Mouse (Mus musculus) C2C12 (cell line): ENCODE measurements around the gene Hoxd3. TPM values are rescaled to one million over a fixed set of nuclear protein-coding genes. Genes with fewer than 3 reads are reported as not detected.

ENCODE experiments used
- H3K27me3 ChIP-seq: one replicate; pipeline ENCODE4 v1.6.1; 2011; ENCODE audit not compliant: control insufficient read depth, insufficient read depth, insufficient read length
- H3K36me3 ChIP-seq: one replicate; pipeline ENCODE4 v1.6.1; 2011; ENCODE audit not compliant: control insufficient read depth, insufficient read depth
- H3K4me3 ChIP-seq: one replicate; pipeline ENCODE4 v1.5.1; 2011; ENCODE audit warnings: mild to moderate bottlenecking, control low read depth; ENCODE audit not compliant: poor library complexity, insufficient read depth, severe bottlenecking
- H3K79me2 ChIP-seq: one replicate; pipeline ENCODE4 v1.6.1; 2011; ENCODE audit not compliant: control insufficient read depth, insufficient read depth
- H3K79me3 ChIP-seq: one replicate; pipeline ENCODE4 v1.6.1; 2011; ENCODE audit warnings: low read depth, control low read depth
- H3ac ChIP-seq: one replicate; pipeline ENCODE3; 2011; ENCODE audit warnings: low read depth; ENCODE audit not compliant: control insufficient read depth, insufficient read length
- CEBPB ChIP-seq: IDR thresholded peaks from one replicate; pipeline ENCODE4 v1.6.1; 2011; ENCODE audit warnings: low read depth, mild to moderate bottlenecking, control low read depth, moderate library complexity
- CTCF ChIP-seq: IDR thresholded peaks from one replicate; pipeline ENCODE4 v1.5.1; 2011; ENCODE audit not compliant: control insufficient read depth, insufficient read depth, insufficient read length
- FOSL1 ChIP-seq: IDR thresholded peaks from one replicate; pipeline ENCODE4 v1.8.0; 2011; ENCODE audit warnings: mild to moderate bottlenecking, low read length; ENCODE audit not compliant: poor library complexity, insufficient read depth, severe bottlenecking
- MAX ChIP-seq: IDR thresholded peaks from one replicate; pipeline ENCODE4 v1.6.1; 2011; ENCODE audit warnings: mild to moderate bottlenecking, control low read depth
- MYOD1 ChIP-seq: IDR thresholded peaks from one replicate; pipeline ENCODE4 v1.6.1; 2011; ENCODE audit warnings: low read depth; ENCODE audit not compliant: control insufficient read depth, insufficient read length
- MYOG ChIP-seq: IDR thresholded peaks from one replicate; pipeline ENCODE4 v1.6.1; 2011; ENCODE audit not compliant: control insufficient read depth, insufficient read length; ENCODE audit errors: extremely low read depth
- USF1 ChIP-seq: IDR thresholded peaks from one replicate; pipeline ENCODE4 v1.6.1; 2011; ENCODE audit warnings: low read depth, mild to moderate bottlenecking, control low read depth, moderate library complexity
- polyA plus RNA-seq: library from polyadenylated mRNA; unstranded; fragments of >200 nt; fragmentation: generic; extraction: Trizol; gene quantifications from one replicate; pipeline ENCODE4 v1.2.1, GENCODE M21; 2012; ENCODE audit warnings: missing spikeins

Hoxd3 gene
- polyA plus RNA-seq, 1 experiment, result not detected

DNA sequence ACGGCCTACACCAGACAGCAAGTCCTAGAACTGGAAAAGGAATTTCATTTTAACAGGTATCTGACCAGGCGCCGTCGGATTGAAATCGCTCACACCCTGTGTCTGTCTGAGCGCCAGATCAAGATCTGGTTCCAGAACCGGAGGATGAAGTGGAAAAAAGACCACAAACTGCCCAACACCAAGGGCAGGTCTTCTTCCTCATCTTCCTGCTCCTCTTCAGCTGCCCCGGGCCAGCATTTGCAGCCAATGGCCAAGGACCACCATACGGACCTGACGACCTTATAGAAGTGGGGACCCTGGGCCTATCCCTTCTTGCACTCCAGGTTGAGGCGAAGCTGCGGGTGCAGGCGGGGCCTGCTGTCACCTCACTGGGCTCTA, 16.6 kb downstream of the Hoxd3 start:
- no peaks in the 10 kb centered on the region for H3K79me2 ChIP-seq
- no peak overlapping the region for H3ac ChIP-seq
- no peaks in the 10 kb centered on the region for H3K36me3 ChIP-seq
- peaks cover 72% of the 10 kb centered on the region for H3K27me3 ChIP-seq
- TF ChIP-seq CTCF (no peak), FOSL1 (no peak), USF1 (no peak), MYOD1 (no peak), MYOG (no peak), MAX (no peak), CEBPB (no peak)
- no peaks in the 10 kb centered on the region for H3K79me3 ChIP-seq
- H3K4me3 ChIP-seq, result no peak overlapping the region

DNA sequence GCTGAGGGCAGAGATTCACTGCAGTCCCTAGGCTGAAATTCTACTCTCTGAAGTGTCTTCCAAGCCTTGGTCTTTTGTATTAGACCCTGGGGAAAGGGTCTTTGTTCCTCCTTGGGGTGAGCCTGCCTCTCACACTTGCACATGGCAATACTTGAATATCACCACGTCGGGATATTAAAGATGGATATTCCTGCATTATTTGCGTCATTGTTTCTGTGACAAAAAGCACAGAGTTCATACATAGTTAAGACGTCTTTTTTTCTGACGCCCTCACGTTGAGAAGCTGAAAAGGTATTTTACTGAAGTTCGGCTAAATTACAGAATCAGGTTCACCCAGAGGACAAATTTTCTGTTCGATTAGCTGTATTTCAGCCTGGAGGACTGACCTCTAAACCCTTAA, 18.6 kb downstream of the Hoxd3 start:
- no peaks in the 10 kb centered on the region for H3K79me2 ChIP-seq

DNA sequence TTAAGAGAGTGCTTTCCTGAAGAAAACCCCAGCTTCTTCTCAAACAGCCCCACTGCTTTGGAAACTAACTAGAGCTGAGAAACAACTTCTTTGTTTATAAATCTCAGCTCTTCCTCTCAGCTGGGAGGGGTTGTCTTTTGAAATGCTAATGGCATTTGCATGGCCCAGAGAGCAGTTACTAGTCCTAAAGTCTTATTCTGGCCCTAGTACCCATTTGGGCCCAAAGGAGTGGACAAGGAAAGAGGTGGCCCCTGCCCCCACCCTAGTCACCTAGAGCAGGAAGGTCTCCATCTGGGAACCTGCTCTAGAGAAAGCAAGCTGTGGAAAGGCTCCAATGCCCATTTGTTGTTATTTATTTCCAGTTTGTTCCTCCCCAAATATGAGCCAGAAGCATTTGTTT, 19.3 kb downstream of the Hoxd3 start:
- TF ChIP-seq CTCF (no peak), MAX (no peak), CEBPB (no peak), FOSL1 (no peak), MYOG (no peak), USF1 (no peak), MYOD1 (no peak)
- no peak overlapping the region for H3K4me3 ChIP-seq
- no peak overlapping the region for H3ac ChIP-seq
- H3K79me2 ChIP-seq, result no peaks in the 10 kb centered on the region
- H3K27me3 ChIP-seq, result peaks cover 74% of the 10 kb centered on the region
- H3K36me3 ChIP-seq, result no peaks in the 10 kb centered on the region
- no peaks in the 10 kb centered on the region for H3K79me3 ChIP-seq

More for the DNA sequence above, 18.6 kb downstream of the Hoxd3 start:
- Histone ChIP-seq H3K4me3 (no peak overlapping the region), H3K27me3 (peaks cover 74% of the 10 kb centered on the region), H3K79me3 (no peaks in the 10 kb centered on the region), H3K36me3 (no peaks in the 10 kb centered on the region), H3ac (no peak overlapping the region)
- TF ChIP-seq FOSL1 (no peak), MYOG (no peak)

DNA sequence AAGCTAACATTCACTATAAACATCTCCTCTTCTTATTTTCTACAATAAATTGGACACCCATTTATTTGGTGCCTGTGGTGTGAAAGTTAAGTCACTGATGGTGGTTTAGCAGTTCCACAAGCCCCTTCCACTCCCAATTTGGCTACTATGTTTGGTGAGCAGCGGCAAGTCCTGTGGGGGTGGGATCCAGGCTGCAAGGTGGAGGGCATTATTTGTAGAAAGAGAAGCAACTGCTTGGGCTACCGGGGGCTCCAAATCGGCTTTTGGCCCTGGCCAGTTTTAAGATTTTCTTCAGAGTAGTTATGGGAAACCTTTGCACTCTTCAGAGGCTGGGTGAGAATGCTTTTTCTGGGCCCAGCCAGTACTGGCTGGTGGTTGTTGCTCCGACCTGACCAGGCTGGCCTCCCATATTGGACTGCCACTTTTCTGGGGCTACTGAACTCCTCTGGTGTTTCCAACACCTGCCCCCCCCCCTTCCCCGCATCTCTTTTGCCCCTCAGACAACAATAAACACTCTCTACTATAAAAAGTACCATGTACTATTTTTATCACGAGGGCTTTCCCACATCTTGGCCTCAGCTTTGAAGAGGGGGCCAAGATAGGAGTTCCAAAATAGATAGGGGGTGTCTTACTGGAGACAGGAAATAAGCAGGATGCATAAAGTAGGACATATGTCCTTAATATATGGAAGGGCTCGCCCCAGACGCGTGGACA, 20.2 kb downstream of the Hoxd3 start:
- Histone ChIP-seq H3K79me3 (no peaks in the 10 kb centered on the region), H3ac (no peak overlapping the region), H3K4me3 (no peak overlapping the region), H3K27me3 (peaks cover 74% of the 10 kb centered on the region), H3K79me2 (no peaks in the 10 kb centered on the region), H3K36me3 (no peaks in the 10 kb centered on the region)
- TF ChIP-seq MYOG (no peak), CEBPB (no peak), MYOD1 (no peak), USF1 (no peak), CTCF (no peak), MAX (no peak), FOSL1 (no peak)

DNA sequence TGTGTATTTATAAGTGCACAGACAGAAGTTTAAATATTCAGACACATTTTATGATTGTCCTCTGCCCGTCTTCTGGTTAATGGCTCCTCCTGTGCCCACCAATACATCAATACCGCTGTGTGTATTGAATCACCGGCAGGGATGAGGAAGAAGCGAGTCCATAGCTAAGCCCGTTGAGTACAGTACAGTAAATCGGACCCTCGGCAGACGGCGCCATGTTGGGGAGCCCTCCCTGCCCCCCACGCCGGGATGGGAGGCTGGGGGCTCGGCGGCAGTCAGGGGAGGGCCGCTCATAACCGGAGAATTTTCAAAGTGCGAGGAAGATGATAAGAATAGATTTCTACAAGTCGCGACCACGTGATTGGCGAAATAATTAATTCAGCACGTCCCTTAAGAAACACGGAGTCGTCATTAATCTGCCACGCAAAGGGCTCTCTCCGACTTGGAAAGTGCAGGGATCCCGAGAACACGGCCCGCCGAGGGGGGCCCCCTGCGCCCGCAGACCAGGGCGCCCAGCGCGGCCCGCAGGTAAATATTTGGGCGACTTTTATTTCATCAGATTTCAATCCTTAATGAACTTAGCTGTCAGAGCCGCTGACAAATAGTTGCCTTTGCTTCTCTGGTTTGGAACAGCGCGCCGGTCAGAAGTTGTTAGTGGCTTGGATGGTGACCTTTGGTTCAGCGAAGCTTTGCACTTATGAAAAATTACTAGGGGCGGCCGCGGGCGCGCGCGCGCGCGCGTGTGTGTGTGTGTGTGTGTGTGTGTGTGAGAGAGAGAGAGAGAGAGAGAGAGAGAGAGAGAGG, 21.0 kb downstream of the Hoxd3 start:
- TF ChIP-seq MAX (no peak), MYOD1 (no peak), USF1 (no peak), MYOG (no peak), FOSL1 (no peak), CEBPB (no peak), CTCF (no peak)
- peaks cover 73% of the 10 kb centered on the region for H3K27me3 ChIP-seq
- no peaks in the 10 kb centered on the region for H3K36me3 ChIP-seq
- no peak overlapping the region for H3K4me3 ChIP-seq
- no peaks in the 10 kb centered on the region for H3K79me3 ChIP-seq
- H3K79me2 ChIP-seq, result no peaks in the 10 kb centered on the region
- no peak overlapping the region for H3ac ChIP-seq

DNA sequence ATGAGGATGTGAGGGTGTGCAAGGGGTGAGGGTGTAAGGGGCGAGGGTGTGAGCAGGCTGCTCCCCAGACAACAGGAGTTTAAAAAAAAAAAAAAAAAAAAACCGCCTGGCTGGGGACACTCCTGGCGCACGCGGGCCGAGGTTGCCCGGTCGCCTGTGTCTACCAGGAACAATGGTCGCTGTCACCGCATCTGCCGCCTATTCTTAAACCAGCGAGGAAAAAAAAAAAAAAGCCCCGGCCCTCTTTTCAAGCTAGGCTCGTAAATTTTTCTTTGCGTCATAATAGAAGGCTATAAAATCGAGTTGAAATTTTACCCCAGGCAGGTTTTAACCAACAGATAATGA, 21.6 kb downstream of the Hoxd3 start:
- H3K4me3 ChIP-seq, result no peak overlapping the region
- no peak for TF ChIP-seq MYOD1
- TF ChIP-seq FOSL1, result no peak
- no peak for TF ChIP-seq USF1
- no peak for TF ChIP-seq CTCF
- TF ChIP-seq MYOG, result no peak
- TF ChIP-seq MAX, result no peak
- TF ChIP-seq CEBPB, result no peak

More for the DNA sequence above, 21.6 kb downstream of the Hoxd3 start:
- Histone ChIP-seq H3K27me3 (peaks cover 73% of the 10 kb centered on the region), H3K79me3 (no peaks in the 10 kb centered on the region), H3K79me2 (no peaks in the 10 kb centered on the region), H3ac (no peak overlapping the region), H3K36me3 (no peaks in the 10 kb centered on the region)
